Mouse (Mus musculus): ENCODE measurements around the gene Cyp26b1. TPM values are rescaled to one million over a fixed set of nuclear protein-coding genes. Genes with fewer than 3 reads are reported as not detected.

The Cyp26b1 gene
- polyA plus RNA-seq, 1 experiment from 2014 or later = 6.4 TPM

- no peaks in the 10 kb centered on the region for H3K36me3 ChIP-seq (ENCODE audit: control insufficient read depth, insufficient read depth, low read length)
- ATAC-seq (ENCODE audit: low FRiP score, low TSS enrichment) (no peak; the same call in 1 of the 2 replicates), DNase-seq (ENCODE audit: low spot score) (no peak)
- no peak overlapping the region for H3K27ac ChIP-seq (replicated peaks)
- no peak for TF ChIP-seq CTCF (IDR thresholded peaks at IDR 0.05; ENCODE audit: low read depth)
- no peak for TF ChIP-seq EP300 (optimal IDR thresholded peaks at IDR 0.05)
- H3K27me3 ChIP-seq (ENCODE audit: control insufficient read depth, insufficient read depth, low read length) = no peaks in the 10 kb centered on the region
- no peak overlapping the region for H3K4me3 ChIP-seq (ENCODE audit: low read depth, low read length)
- H3K4me1 ChIP-seq (replicated peaks; ENCODE audit: control insufficient read depth, insufficient read depth) = no peaks in the 10 kb centered on the region
- no peak overlapping the region for H3K4me2 ChIP-seq (replicated peaks; ENCODE audit: low read depth)
- 36% methylated on average over 5 of the region's 5 CpGs for WGBS
- no peak overlapping the region for H3K9ac ChIP-seq (ENCODE audit: low read length)
- H3K9me3 ChIP-seq (ENCODE audit: control insufficient read depth, low read length) = no peaks in the 10 kb centered on the region
Observed at GRCm38 (mm10) chr6:84543516-84543915, 50.2 kb downstream of the Cyp26b1 start.

DNA sequence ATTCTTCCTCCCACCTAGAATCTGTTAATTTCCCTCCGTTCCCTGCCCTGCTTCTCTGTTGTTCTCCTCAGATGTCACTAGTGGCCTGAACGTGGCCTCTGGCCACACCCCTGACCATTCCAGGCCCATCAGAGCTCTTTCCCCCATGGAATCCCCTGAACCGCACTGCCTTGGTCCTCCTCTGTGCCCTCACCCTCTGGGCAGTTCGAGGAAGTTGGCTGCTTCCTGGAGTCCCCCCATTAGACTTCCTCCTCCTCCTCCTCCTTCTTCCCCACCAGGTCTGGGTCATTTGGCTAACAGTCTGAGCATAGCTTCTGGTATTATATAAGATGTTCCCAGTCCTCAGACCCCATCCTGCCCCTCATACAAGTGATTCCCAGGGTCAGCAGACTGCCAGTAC lies 53.8 kb downstream of the Cyp26b1 start:
- TF ChIP-seq EP300 (optimal IDR thresholded peaks at IDR 0.05) (no peak), CTCF (IDR thresholded peaks at IDR 0.05; ENCODE audit: low read depth) (no peak)
- 67% methylated on average over 4 of the region's 4 CpGs for WGBS

DNA sequence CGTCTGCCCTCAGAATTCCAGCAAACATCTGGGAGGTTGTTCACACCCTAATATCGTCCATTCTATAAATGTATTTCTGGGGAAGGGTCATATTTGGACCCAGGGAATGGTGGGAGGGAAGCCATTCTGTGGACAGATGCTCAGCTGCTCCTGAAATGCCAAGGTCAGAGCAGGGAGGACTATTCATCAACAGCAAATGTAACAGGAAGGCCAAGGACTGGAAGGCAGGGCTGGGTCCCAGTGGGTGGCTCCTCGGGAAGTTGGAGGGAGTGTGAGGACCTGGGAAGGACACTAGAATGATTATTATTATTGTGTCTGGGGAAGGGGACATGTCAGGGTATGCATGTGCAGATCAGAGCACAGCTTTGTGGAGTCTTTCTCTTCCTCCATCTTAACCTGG lies 55.0 kb downstream of the Cyp26b1 start:
- ATAC-seq (ENCODE audit: low FRiP score, low TSS enrichment) (no peak), DNase-seq (ENCODE audit: low spot score) (no peak)
- Histone ChIP-seq H3K27me3 (ENCODE audit: control insufficient read depth, insufficient read depth, low read length) (no peaks in the 10 kb centered on the region), H3K27ac (replicated peaks) (no peak overlapping the region), H3K4me3 (ENCODE audit: low read depth, low read length) (no peak overlapping the region), H3K9ac (ENCODE audit: low read length) (no peak overlapping the region), H3K4me2 (replicated peaks; ENCODE audit: low read depth) (no peak overlapping the region), H3K36me3 (ENCODE audit: control insufficient read depth, insufficient read depth, low read length) (no peaks in the 10 kb centered on the region), H3K4me1 (replicated peaks; ENCODE audit: control insufficient read depth, insufficient read depth) (no peaks in the 10 kb centered on the region), H3K9me3 (ENCODE audit: control insufficient read depth, low read length) (no peaks in the 10 kb centered on the region)
- TF ChIP-seq EP300 (optimal IDR thresholded peaks at IDR 0.05) (no peak), CTCF (IDR thresholded peaks at IDR 0.05; ENCODE audit: low read depth) (no peak)
- 63% methylated on average over 3 of the region's 3 CpGs for WGBS

More for the DNA sequence above, 53.8 kb downstream of the Cyp26b1 start:
- Histone ChIP-seq H3K27me3 (ENCODE audit: control insufficient read depth, insufficient read depth, low read length) (no peaks in the 10 kb centered on the region), H3K9ac (ENCODE audit: low read length) (no peak overlapping the region), H3K4me2 (replicated peaks; ENCODE audit: low read depth) (no peak overlapping the region), H3K4me1 (replicated peaks; ENCODE audit: control insufficient read depth, insufficient read depth) (no peaks in the 10 kb centered on the region), H3K27ac (replicated peaks) (no peak overlapping the region), H3K4me3 (ENCODE audit: low read depth, low read length) (no peak overlapping the region), H3K36me3 (ENCODE audit: control insufficient read depth, insufficient read depth, low read length) (no peaks in the 10 kb centered on the region), H3K9me3 (ENCODE audit: control insufficient read depth, low read length) (no peaks in the 10 kb centered on the region)
- DNase-seq (ENCODE audit: low spot score) (no peak), ATAC-seq (ENCODE audit: low FRiP score, low TSS enrichment) (no peak)

DNA sequence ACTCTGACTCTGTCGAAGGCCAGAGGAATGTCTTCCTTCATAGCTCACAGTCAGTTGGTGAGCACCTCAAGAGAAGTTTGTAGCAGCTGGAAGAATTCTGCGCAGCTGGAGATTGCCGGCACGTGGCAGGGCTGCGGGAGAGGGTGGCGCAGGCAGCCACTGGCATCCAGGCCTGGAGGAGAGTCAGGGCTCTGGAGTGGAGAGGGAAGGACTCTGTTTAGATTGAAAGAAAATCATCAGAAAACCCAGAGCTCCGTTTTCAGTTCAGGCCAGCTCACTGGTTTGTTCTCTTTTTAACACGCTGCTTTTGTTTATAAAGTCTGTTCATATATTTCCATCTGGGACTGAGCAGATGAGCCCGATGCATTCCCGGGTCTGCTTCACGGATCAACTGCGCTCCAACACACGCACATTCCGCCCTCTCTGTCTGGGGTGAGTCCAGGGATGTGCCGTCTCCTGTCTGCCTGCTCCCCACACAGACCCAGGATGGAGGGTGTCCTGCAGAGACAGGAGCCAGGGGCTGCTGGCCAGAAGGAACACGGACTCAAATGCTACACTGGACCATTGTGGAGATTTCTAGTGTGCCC lies 56.0 kb downstream of the Cyp26b1 start:
- Histone ChIP-seq H3K36me3 (ENCODE audit: control insufficient read depth, insufficient read depth, low read length) (no peaks in the 10 kb centered on the region), H3K4me2 (replicated peaks; ENCODE audit: low read depth) (no peak overlapping the region), H3K9me3 (ENCODE audit: control insufficient read depth, low read length) (no peaks in the 10 kb centered on the region), H3K27me3 (ENCODE audit: control insufficient read depth, insufficient read depth, low read length) (no peaks in the 10 kb centered on the region), H3K4me3 (ENCODE audit: low read depth, low read length) (no peak overlapping the region), H3K27ac (replicated peaks) (0 out of 2 replicates have a peak overlapping the region, but pooled peaks have one; percentile 18), H3K9ac (ENCODE audit: low read length) (no peak overlapping the region), H3K4me1 (replicated peaks; ENCODE audit: control insufficient read depth, insufficient read depth) (no peaks in the 10 kb centered on the region)
- DNase-seq (ENCODE audit: low spot score) = no peak
- TF ChIP-seq EP300 (optimal IDR thresholded peaks at IDR 0.05) = no peak
- ATAC-seq (ENCODE audit: low FRiP score, low TSS enrichment) = no peak
- WGBS = 40% methylated on average over 16 of the region's 16 CpGs

- no peak overlapping the region for H3K27ac ChIP-seq (replicated peaks)
- TF ChIP-seq EP300 (optimal IDR thresholded peaks at IDR 0.05) (no peak), CTCF (IDR thresholded peaks at IDR 0.05; ENCODE audit: low read depth) (no peak)
- no peaks in the 10 kb centered on the region for H3K4me1 ChIP-seq (replicated peaks; ENCODE audit: control insufficient read depth, insufficient read depth)
- H3K4me2 ChIP-seq (replicated peaks; ENCODE audit: low read depth) = no peak overlapping the region
- H3K4me3 ChIP-seq (ENCODE audit: low read depth, low read length) = no peak overlapping the region
- DNase-seq (ENCODE audit: low spot score) (no peak), ATAC-seq (ENCODE audit: low FRiP score, low TSS enrichment) (no peak)
- H3K9me3 ChIP-seq (ENCODE audit: control insufficient read depth, low read length) = no peaks in the 10 kb centered on the region
- H3K27me3 ChIP-seq (ENCODE audit: control insufficient read depth, insufficient read depth, low read length) = no peaks in the 10 kb centered on the region
- 76% methylated on average over 3 of the region's 3 CpGs for WGBS
- no peak overlapping the region for H3K9ac ChIP-seq (ENCODE audit: low read length)
- H3K36me3 ChIP-seq (ENCODE audit: control insufficient read depth, insufficient read depth, low read length) = no peaks in the 10 kb centered on the region
Observed at GRCm38 (mm10) chr6:84534944-84535343, 58.8 kb downstream of the Cyp26b1 start.

DNA sequence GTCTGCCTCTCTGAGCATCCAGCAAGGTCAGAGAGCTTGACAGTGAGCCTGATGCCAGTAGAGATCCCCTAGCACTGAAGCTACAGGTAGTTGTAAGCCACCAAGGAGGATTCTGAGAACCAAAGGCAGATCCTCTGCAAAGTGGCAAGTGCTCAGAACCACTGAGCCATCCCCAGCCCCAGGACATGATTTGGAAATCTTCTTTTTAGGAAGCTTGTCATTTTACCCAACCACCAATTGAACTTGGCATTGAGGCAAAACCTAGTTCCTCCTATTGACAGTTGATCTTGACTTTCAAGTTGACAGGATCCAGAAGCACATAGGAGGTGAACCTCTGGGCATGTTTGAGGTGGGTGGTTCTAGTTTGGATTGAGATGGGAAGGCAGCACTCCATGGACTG lies 63.8 kb downstream of the Cyp26b1 start:
- Histone ChIP-seq H3K9me3 (ENCODE audit: control insufficient read depth, low read length) (no peaks in the 10 kb centered on the region), H3K4me1 (replicated peaks; ENCODE audit: control insufficient read depth, insufficient read depth) (no peaks in the 10 kb centered on the region), H3K4me2 (replicated peaks; ENCODE audit: low read depth) (no peak overlapping the region), H3K36me3 (ENCODE audit: control insufficient read depth, insufficient read depth, low read length) (no peaks in the 10 kb centered on the region), H3K27ac (replicated peaks) (no peak overlapping the region), H3K4me3 (ENCODE audit: low read depth, low read length) (no peak overlapping the region), H3K27me3 (ENCODE audit: control insufficient read depth, insufficient read depth, low read length) (no peaks in the 10 kb centered on the region), H3K9ac (ENCODE audit: low read length) (no peak overlapping the region)
- ATAC-seq (ENCODE audit: low FRiP score, low TSS enrichment) = no peak
- TF ChIP-seq EP300 (optimal IDR thresholded peaks at IDR 0.05) = no peak
- no peak for DNase-seq (ENCODE audit: low spot score)
